Mouse (Mus musculus): ENCODE data around the gene Lhfp.
A peak's percentile ranks its signal among the peaks of the same experiment; 100 is the strongest.
"Not testable (repeated sequence)": the region's sequence is repeated elsewhere in the genome, so short reads cannot be mapped to it uniquely, and the experiment has no call there.

Gene Lhfp

GRCm38 (mm10) chr3:53273220-53273619 is 231.9 kb downstream of the Lhfp start:
- DNase-seq (ENCODE audit: low spot score in 2 of 2): no peak

DNA sequence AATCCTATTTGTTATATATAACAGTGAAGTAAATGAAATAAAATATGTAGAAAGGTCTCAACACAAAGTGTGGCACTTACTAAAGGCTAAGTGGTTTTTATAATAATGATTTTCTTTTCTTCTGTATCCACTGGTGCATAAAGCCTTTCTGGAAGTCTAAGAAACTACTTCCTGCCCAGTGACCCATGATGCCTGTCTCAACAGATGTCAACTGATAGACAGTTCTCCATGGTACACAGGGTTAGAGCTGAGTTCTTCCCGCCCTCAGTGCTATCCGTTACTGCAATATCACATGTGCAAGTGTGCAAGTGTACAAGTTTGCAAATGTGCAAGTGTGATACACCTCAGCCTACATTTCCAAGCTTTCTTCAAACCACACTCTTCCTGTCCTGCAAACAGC is 236.7 kb downstream of the Lhfp start:
- DNase-seq (ENCODE audit: low spot score in 2 of 2): peak in 1 of 2 experiments; percentile 19

GRCm38 (mm10) chr3:53282005-53282404 is 240.7 kb downstream of the Lhfp start:
- DNase-seq (ENCODE audit: low spot score in 2 of 2): not testable (repeated sequence)

DNA sequence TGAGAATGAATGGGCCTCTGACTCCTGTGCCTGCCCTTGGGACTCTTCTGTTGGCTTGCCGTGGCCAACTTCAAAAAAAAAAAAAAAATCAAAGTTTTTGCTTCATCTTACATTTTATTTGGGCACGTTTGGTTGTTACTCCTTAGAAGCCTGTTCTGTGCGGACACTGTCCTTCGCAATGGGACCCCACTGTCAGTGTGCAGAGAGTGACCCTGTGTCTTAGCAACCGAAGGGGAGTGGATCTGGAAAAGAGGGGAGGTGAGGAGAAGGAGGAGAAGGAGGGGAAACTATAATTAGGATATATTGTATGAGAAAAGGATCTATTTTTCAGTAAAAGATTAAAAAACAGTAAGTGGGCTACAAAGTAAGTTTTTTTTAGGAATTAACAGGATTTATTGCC is 242.7 kb downstream of the Lhfp start:
- DNase-seq (ENCODE audit: low spot score in 2 of 2): no peak

GRCm38 (mm10) chr3:53284471-53285177 is 243.3 kb downstream of the Lhfp start:
- DNase-seq (ENCODE audit: low spot score in 2 of 2): no peak

DNA sequence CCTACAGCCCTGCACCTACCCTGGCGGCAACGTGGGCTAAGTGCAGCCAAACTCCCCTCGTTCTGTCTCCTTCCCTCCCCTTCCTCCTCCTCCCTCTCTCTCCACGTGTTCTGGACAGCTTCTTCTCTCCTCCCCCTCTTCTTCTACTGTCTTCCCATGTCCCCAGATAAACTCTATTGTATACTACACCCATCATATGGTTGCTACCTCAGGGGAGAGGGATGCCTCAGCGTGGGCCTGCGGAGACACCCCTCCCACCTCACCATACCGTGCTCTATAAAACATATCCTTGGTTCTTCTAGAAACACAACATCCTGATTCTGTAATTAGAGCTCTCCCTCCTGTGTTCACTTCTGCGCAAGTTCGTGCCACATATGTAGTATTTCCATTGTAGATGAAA is 247.3 kb downstream of the Lhfp start:
- no peak for DNase-seq (ENCODE audit: low spot score in 2 of 2)

- no peak for DNase-seq (ENCODE audit: low spot score in 2 of 2)
Observed at GRCm38 (mm10) chr3:53289589-53290219, 248.4 kb downstream of the Lhfp start.

DNA sequence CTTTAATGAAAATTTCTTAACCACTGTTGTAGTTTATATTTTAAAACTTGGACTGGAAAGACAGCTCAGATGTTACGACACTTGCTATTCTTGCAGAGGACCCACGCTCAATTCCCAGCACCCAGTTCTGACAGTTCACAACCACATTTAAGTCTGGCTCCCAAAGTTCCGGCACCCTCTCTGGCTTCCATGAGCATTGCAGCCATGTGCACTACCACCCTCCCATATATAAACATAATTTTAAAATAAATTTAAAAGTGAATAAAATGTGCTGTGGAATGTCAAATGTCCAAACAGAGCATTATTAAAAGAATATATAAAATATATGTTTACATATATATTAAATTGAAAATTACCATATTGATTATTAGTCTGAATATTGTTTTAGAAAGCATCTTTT is 249.9 kb downstream of the Lhfp start:
- DNase-seq (ENCODE audit: low spot score in 2 of 2): no peak

DNA sequence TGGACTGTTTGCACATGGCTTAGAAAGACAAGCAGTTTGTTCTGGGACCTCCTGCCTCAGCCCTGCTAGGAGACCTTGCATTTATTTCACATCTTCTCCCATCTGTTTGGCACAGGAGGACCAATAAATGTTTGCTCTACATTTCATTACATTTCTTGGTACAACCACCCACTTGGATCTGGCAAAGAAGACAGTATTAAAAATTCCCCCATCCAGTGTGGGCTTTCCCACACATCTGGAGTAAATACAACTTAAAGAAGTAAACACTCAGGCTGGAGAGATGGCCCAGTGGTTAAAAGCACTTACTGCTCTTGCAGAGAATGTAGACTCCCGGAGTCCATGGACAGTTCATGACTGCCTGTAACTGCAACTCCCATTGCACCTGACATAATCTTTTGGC is 250.6 kb downstream of the Lhfp start:
- DNase-seq (ENCODE audit: low spot score in 2 of 2): no peak

DNA sequence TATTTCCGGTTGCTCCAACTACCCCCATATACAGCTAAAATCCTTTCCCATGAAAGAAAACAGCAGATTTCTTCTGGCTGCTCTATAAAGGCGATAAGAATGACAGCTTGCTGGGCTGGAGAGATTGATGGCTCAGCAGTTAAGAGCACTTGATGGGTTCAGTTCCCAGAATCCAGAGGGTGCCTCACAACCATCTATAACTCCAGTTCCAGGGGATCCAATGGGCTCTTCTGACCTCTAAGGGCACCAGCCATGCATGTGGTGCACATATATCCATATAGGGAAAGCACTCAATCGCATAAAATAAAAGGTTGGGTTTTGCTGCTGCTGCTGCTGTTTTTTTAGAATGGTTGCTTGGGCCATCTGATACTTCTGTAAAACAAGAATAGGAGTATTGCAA is 251.1 kb downstream of the Lhfp start:
- DNase-seq (ENCODE audit: low spot score in 2 of 2): no peak

- DNase-seq (ENCODE audit: low spot score in 2 of 2): no peak
Observed at GRCm38 (mm10) chr3:53292979-53293378, 251.7 kb downstream of the Lhfp start.

- DNase-seq (ENCODE audit: low spot score in 2 of 2): no peak
Observed at GRCm38 (mm10) chr3:53293901-53294433, 252.6 kb downstream of the Lhfp start.

GRCm38 (mm10) chr3:53294855-53295254 is 253.5 kb downstream of the Lhfp start:
- DNase-seq (ENCODE audit: low spot score in 2 of 2): no peak

- no peak for DNase-seq (ENCODE audit: low spot score in 2 of 2)
Observed at GRCm38 (mm10) chr3:53301866-53302265, 260.5 kb downstream of the Lhfp start.

- no peak for DNase-seq (ENCODE audit: low spot score in 2 of 2)
Observed at GRCm38 (mm10) chr3:53304123-53304900, 263.0 kb downstream of the Lhfp start.

DNA sequence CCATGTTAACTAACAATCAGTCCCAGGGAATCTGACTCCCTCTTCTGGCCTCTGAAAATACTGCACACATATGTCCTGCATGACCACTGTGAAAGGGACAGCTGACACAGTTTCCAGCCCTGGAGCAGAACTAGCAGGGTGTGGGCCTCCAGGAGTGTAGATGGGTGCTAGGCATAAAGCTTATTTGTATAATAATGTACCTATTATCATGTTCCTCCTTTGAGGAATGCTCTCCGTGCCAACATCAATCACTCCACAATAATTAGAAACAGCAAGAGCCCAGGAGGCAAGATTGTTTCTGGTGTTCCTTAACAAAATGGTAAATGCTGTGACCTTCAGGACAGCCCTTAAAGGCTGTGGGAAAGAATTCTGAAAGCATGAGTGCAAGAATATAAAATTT is 264.5 kb downstream of the Lhfp start:
- DNase-seq (ENCODE audit: low spot score in 2 of 2): no peak

- DNase-seq (ENCODE audit: low spot score in 2 of 2): no peak
Observed at GRCm38 (mm10) chr3:53308649-53309048, 267.3 kb downstream of the Lhfp start.

- no peak for DNase-seq (ENCODE audit: low spot score in 2 of 2)
Observed at GRCm38 (mm10) chr3:53310093-53310492, 268.8 kb downstream of the Lhfp start.

GRCm38 (mm10) chr3:53310615-53311014 is 269.3 kb downstream of the Lhfp start:
- DNase-seq (ENCODE audit: low spot score in 2 of 2): no peak
